Mouse (Mus musculus) neural tube, embryonic 14.5 days (tissue): ENCODE measurements at regions not wholly inside any gene's neighbourhood (a gene's known extent, or its start where the extent isn't known, plus 50 kb on each side); places are given as distances from the start of the nearest gene placed in this dataset.

Source experiments
- ATAC-seq: fragments of 200-750 bp; cut with Nextera tagmentation; 2 replicates; pipeline ENCODE4 v1.8.0; 2017; ENCODE audit warnings: low read depth, mild to moderate bottlenecking, moderate TSS enrichment, moderate library complexity
- H3K27ac ChIP-seq: fragments of 300-500 bp; sonication (generic); 2 replicates; pipeline ENCODE4 v1.5.1; 2014; ENCODE audit warnings: low read depth, mild to moderate bottlenecking, control low read depth, low read length, moderate library complexity, mixed read lengths
- H3K27me3 ChIP-seq: fragments of 300-500 bp; sonication (generic); 2 replicates; pipeline ENCODE4 v1.6.1; 2014; ENCODE audit warnings: low read length; ENCODE audit not compliant: control insufficient read depth, insufficient read depth
- H3K36me3 ChIP-seq: fragments of 300-500 bp; sonication (generic); 2 replicates; pipeline ENCODE4 v1.6.1; 2014; ENCODE audit warnings: low read length, mixed read lengths; ENCODE audit not compliant: control insufficient read depth, insufficient read depth
- H3K4me1 ChIP-seq: fragments of 300-500 bp; sonication (generic); 2 replicates; pipeline ENCODE4 v1.6.1; 2014; ENCODE audit warnings: low read length; ENCODE audit not compliant: control insufficient read depth, insufficient read depth
- H3K4me2 ChIP-seq: fragments of 300-500 bp; sonication (generic); 2 replicates; pipeline ENCODE4 v1.6.1; 2014; ENCODE audit warnings: mild to moderate bottlenecking, low read depth, low read length, control low read depth
- H3K4me3 ChIP-seq: fragments of 300-500 bp; sonication (generic); 2 replicates; pipeline ENCODE4 v1.5.1; 2014; ENCODE audit warnings: low read depth, low read length, control low read depth, mixed read lengths
- H3K9ac ChIP-seq: fragments of 300-500 bp; sonication (generic); replicated peaks from 2 replicates; pipeline ENCODE4 v1.6.1; 2014; ENCODE audit warnings: low read depth, mild to moderate bottlenecking, control low read depth, low read length, mixed read lengths
- H3K9me3 ChIP-seq: fragments of 300-500 bp; sonication (generic); 2 replicates; pipeline ENCODE4 v1.6.1; 2016; ENCODE audit warnings: low read length; ENCODE audit not compliant: control insufficient read depth
- WGBS: fragments of 180-500 bp; shearing (Covaris S2); extraction: QIAGEN DNeasy Blood & Tissue Kit; methylation state at CpG from one replicate; pipeline ENCODE4 v1.1.7; 2014; 5-methylcytosine and 5-hydroxymethylcytosine counted together

GRCm38 (mm10) chr13:118975008-118975407, 305.4 kb downstream of the Fgf10 start:
- Histone ChIP-seq H3K9me3 (no peaks in the 10 kb centered on the region), H3K4me1 (no peaks in the 10 kb centered on the region), H3K4me3 (no peak overlapping the region), H3K27me3 (no peaks in the 10 kb centered on the region), H3K9ac (no peak overlapping the region), H3K27ac (no peak overlapping the region), H3K36me3 (no peaks in the 10 kb centered on the region), H3K4me2 (no peak overlapping the region)
- ATAC-seq, result no peak

DNA sequence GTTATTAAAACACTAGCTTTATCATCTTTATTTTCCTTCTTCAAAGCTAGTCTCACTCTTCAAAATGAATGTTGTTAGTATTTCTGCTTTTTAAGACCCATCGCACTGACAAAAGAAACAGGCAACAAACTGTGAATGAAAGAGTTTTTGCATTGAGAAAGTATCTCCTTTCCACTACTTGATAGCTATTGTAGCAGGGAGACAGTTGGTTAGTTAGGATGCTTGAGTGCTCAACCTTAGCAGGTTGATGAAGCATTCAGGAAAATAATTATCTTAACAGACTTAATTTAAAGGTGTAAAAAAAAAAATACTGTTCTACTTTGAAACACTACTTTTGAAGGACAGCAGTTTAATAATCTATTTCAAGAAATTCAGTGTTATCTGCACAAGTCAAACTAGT, 305.9 kb downstream of the Fgf10 start:
- Histone ChIP-seq H3K4me3 (no peak overlapping the region), H3K4me1 (no peaks in the 10 kb centered on the region), H3K9me3 (no peaks in the 10 kb centered on the region), H3K27me3 (no peaks in the 10 kb centered on the region), H3K36me3 (no peaks in the 10 kb centered on the region), H3K9ac (no peak overlapping the region), H3K27ac (no peak overlapping the region), H3K4me2 (no peak overlapping the region)
- 90% methylated on average over 1 of the region's 1 CpGs for WGBS
- ATAC-seq, result no peak

GRCm38 (mm10) chr13:118979505-118979904, 309.9 kb downstream of the Fgf10 start:
- no peaks in the 10 kb centered on the region for H3K27me3 ChIP-seq
- 80% methylated on average over 5 of the region's 5 CpGs for whole genome bisulfite sequencing
- no peaks in the 10 kb centered on the region for H3K36me3 ChIP-seq
- H3K4me3 ChIP-seq, result no peak overlapping the region
- H3K9me3 ChIP-seq, result no peaks in the 10 kb centered on the region
- no peak overlapping the region for H3K4me2 ChIP-seq
- no peak overlapping the region for H3K9ac ChIP-seq
- no peak overlapping the region for H3K27ac ChIP-seq
- no peak for ATAC-seq
- no peaks in the 10 kb centered on the region for H3K4me1 ChIP-seq

DNA sequence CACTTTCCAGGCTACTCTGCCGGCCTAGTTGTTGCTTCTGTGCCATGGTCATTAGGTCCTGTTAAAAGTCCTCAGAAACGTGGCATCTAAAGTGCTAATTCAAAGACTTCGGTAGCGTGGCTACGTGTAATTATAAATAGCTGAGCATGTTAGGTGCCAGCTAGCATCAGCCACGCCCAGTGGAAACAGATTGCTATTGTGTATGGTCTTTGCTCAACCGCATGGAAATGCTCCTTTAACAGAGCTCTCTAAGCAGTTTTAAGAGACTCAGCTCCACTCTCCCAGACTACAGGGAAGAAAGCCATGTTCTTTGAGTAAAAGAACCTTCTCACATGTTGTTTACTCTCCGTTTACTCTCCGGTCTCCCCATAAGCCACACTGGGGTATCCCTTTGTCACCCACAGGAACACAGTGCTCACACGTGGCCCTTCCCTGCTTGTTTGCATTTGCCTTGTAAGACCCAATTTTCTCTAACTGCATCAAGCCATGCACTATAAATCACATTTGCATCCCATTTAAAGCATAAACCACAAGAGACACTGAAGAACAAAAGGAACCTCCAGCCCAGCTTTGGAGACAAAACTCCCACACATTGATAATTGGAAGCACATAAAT, 311.7 kb downstream of the Fgf10 start:
- Histone ChIP-seq H3K4me1 (no peaks in the 10 kb centered on the region), H3K27ac (no peak overlapping the region), H3K9me3 (no peaks in the 10 kb centered on the region), H3K36me3 (no peaks in the 10 kb centered on the region), H3K27me3 (no peaks in the 10 kb centered on the region), H3K9ac (no peak overlapping the region), H3K4me2 (no peak overlapping the region), H3K4me3 (no peak overlapping the region)
- ATAC-seq, result peak; percentile 58; the same call in 1 of the 2 replicates
- 28% methylated on average over 10 of the region's 10 CpGs for WGBS

GRCm38 (mm10) chr13:118985285-118985684, 315.7 kb downstream of the Fgf10 start:
- 90% methylated on average over 1 of the region's 1 CpGs for WGBS
- Histone ChIP-seq H3K36me3 (no peaks in the 10 kb centered on the region), H3K27me3 (no peaks in the 10 kb centered on the region), H3K4me3 (no peak overlapping the region), H3K9me3 (no peaks in the 10 kb centered on the region), H3K9ac (no peak overlapping the region), H3K4me2 (no peak overlapping the region), H3K4me1 (no peaks in the 10 kb centered on the region), H3K27ac (no peak overlapping the region)
- no peak for ATAC-seq

GRCm38 (mm10) chr13:119025305-119025975, 355.8 kb downstream of the Fgf10 start:
- H3K27ac ChIP-seq, result no peak overlapping the region
- no peaks in the 10 kb centered on the region for H3K36me3 ChIP-seq
- H3K4me3 ChIP-seq, result no peak overlapping the region
- H3K27me3 ChIP-seq, result no peaks in the 10 kb centered on the region
- ATAC-seq, result no peak
- H3K9me3 ChIP-seq, result no peaks in the 10 kb centered on the region
- 89% methylated on average over 6 of the region's 6 CpGs for WGBS
- no peaks in the 10 kb centered on the region for H3K4me1 ChIP-seq
- no peak overlapping the region for H3K4me2 ChIP-seq
- no peak overlapping the region for H3K9ac ChIP-seq

DNA sequence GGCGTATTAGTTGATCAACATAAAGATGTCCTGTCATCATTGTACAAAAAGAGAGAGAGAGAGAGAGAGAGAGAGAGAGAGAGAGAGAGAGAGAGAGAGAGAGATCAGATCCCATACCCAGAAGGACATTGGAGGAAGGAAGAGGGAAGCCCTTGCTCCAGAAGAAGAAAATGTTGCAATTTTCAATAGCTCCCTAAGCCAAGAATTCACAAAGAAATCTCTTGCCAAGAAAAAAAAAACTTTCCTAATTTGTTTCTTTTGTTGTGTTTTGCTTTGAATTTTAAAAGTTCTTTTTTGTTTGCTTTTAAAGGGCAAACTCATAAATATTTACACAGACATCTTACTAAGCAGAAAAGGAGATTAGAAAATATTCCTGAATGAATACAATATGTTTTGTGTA, 370.0 kb downstream of the Fgf10 start:
- Histone ChIP-seq H3K27me3 (no peaks in the 10 kb centered on the region), H3K4me2 (no peak overlapping the region), H3K4me3 (no peak overlapping the region), H3K27ac (no peak overlapping the region), H3K9ac (no peak overlapping the region), H3K9me3 (no peaks in the 10 kb centered on the region), H3K4me1 (no peaks in the 10 kb centered on the region), H3K36me3 (no peaks in the 10 kb centered on the region)
- ATAC-seq, result no peak
- WGBS, result 97% methylated on average over 1 of the region's 1 CpGs

DNA sequence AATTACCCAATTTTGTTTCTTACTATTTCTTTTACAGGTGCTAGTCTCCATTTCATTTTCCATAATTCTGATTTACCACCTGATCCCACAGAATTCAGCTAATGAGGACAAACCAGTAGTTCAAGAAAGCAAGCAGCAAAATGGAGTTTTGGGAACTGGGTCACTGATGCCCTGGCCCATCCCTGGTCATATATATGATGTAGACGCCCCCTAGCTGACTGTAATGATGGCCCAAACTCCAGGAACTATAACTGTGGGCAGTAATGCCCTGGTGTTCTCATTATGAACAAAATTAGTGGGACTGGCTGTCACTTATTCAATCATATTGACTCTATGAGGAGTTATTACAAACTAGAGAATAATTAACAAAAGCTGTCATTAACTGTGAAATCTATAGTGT, 375.5 kb downstream of the Fgf10 start:
- no peaks in the 10 kb centered on the region for H3K9me3 ChIP-seq
- H3K27ac ChIP-seq, result no peak overlapping the region
- no peak overlapping the region for H3K9ac ChIP-seq
- no peak overlapping the region for H3K4me3 ChIP-seq
- 71% methylated on average over 1 of the region's 1 CpGs for WGBS
- no peak overlapping the region for H3K4me2 ChIP-seq
- H3K4me1 ChIP-seq, result no peaks in the 10 kb centered on the region
- H3K36me3 ChIP-seq, result no peaks in the 10 kb centered on the region
- no peaks in the 10 kb centered on the region for H3K27me3 ChIP-seq
- no peak for ATAC-seq

DNA sequence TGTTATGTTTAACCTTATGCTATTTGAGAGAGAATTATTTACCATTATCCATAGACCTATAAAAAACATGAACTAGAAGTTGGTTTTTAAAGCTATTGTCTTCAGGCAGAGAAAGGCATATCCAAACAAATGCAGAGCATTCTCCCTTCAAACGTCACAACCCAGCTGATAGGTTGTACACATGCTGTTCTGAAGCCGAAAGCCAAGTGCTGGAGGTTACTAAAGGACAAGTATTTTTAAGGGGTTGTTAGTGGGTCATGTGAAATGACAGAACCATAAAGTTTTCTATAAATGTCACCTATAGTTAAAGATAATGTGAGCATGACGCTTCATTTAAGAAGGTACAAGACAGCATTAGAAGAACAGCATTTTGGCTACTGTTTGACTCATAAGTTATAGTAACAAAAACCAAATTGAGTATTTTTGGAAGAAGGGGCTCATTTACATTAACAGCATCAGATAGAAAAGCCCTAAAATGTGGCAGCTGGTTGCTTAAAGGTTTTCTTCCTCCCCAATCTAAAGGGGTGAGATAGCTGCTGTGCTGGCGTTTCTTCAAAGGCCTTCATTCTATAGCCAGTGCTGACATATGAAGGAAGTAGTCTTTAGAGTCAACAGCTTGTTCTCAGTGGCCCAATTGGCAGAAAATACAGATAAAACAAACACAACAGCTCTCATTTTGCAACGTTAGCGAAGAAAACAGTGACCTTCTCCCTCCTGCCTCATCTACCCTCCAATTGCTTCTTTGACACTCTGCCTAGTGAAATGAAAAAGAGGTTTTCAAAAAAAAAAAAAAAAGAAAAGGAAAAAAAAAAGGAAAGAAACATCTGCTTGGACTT, 359.4 kb upstream of the Paip1 start:
- Histone ChIP-seq H3K27ac (no peak overlapping the region), H3K9me3 (no peaks in the 10 kb centered on the region), H3K27me3 (no peaks in the 10 kb centered on the region), H3K36me3 (no peaks in the 10 kb centered on the region), H3K4me1 (no peaks in the 10 kb centered on the region), H3K9ac (no peak overlapping the region), H3K4me2 (no peak overlapping the region), H3K4me3 (no peak overlapping the region)
- 86% methylated on average over 6 of the region's 6 CpGs for WGBS
- no peak for ATAC-seq
